In the genomic region with DNA sequence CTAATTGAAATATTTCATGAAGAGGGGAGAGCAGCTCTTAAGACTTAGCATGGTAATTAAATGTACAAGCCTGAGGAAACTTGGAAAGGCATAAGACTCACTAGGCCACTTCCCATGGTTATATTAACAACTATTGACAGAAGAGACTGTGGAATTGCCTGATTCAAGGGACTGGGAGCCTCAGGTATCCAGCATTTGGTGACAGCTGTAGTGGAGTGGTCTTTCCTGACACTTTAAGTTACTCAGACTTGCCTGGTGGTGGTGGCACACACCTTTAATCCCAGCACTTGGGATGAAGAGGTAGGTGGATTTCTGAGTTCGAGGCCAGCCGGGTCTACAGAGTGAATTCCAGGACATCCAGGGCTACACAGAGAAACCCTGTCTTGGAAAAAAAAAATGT, we compare ENCODE assay signal across 8 mouse cellular contexts. TPM values are rescaled to one million over a fixed set of nuclear protein-coding genes. Genes with fewer than 3 reads are reported as not detected.
A peak's percentile ranks its signal among the peaks of the same experiment; 100 is the strongest.
DNase-seq lines count a peak whose midpoint lies in the region; ATAC-seq and TF ChIP-seq lines count a peak whose summit lies in the region.

No protein-coding gene starts in this region.

- H3K27me3 ChIP-seq in neural tube, embryonic 11.5 days (ENCODE audit: control insufficient read depth, insufficient read depth, low read length), result no peaks in the 10 kb centered on the region
- no peaks in the 10 kb centered on the region for H3K27me3 ChIP-seq in liver, embryonic 14.5 days (ENCODE audit: control insufficient read depth, insufficient read depth, low read length)
- H3K27me3 ChIP-seq in stomach, postnatal 0 days (ENCODE audit: control insufficient read depth, insufficient read depth, low read length), result no peaks in the 10 kb centered on the region

- peak overlapping the region; percentile 98 for H3K27ac ChIP-seq in gastrocnemius, adult 2 months
- no peak overlapping the region for H3K27ac ChIP-seq in neural tube, embryonic 11.5 days (ENCODE audit: low read depth, low read length)
- no peak overlapping the region for H3K27ac ChIP-seq in liver, embryonic 14.5 days
- no peak overlapping the region for H3K27ac ChIP-seq in stomach, postnatal 0 days (replicated peaks)

- H3K9me3 ChIP-seq in neural tube, embryonic 11.5 days (ENCODE audit: control insufficient read depth, low read length), result no peaks in the 10 kb centered on the region
- peaks cover 2% of the 10 kb centered on the region for H3K9me3 ChIP-seq in liver, embryonic 14.5 days (ENCODE audit: control insufficient read depth, low read length)
- H3K9me3 ChIP-seq in stomach, postnatal 0 days (ENCODE audit: control insufficient read depth, low read length), result no peaks in the 10 kb centered on the region

- no peak overlapping the region for H3K9ac ChIP-seq in neural tube, embryonic 11.5 days (ENCODE audit: low read length)
- H3K9ac ChIP-seq in liver, embryonic 14.5 days (replicated peaks), result peak overlapping the region; percentile 86
- H3K9ac ChIP-seq in stomach, postnatal 0 days (ENCODE audit: low read length), result no peak overlapping the region

- peaks cover 8% of the 10 kb centered on the region; the same call in 1 of the 2 replicates for H3K4me1 ChIP-seq in neural tube, embryonic 11.5 days (ENCODE audit: control insufficient read depth, insufficient read depth, low read length)
- H3K4me1 ChIP-seq in liver, embryonic 14.5 days (replicated peaks; ENCODE audit: control insufficient read depth in 2 of 2, insufficient read depth in 2 of 2, low read length in 1 of 2), result peaks cover 21 to 22% of the 10 kb centered on the region in 2 experiments
- 0 out of 2 replicates have a peak, but pooled peaks cover 4% of the 10 kb centered on the region for H3K4me1 ChIP-seq in stomach, postnatal 0 days (replicated peaks; ENCODE audit: control insufficient read depth, insufficient read depth)

- peak overlapping the region; percentile 86 for H3K4me3 ChIP-seq in gastrocnemius, adult 2 months
- H3K4me3 ChIP-seq in neural tube, embryonic 11.5 days (ENCODE audit: low read depth, low read length), result no peak overlapping the region
- peak overlapping the region in 1 of 2 experiments; percentile 82; a peak in 2 of 4 replicates for H3K4me3 ChIP-seq in liver, embryonic 14.5 days (ENCODE audit: insufficient read depth in 1 of 2, low read depth in 2 of 2, low read length in 2 of 2)
- H3K4me3 ChIP-seq in stomach, postnatal 0 days (ENCODE audit: low read depth, low read length), result no peak overlapping the region

- DNase-seq in gastrocnemius, adult 2 months, result no peak
- DNase-seq in gastrocnemius, adult 8-10 months (ENCODE audit: low spot score in 2 of 2), result no peak
- no peak for DNase-seq in neural tube, embryonic 11.5 days (ENCODE audit: low spot score)
- DNase-seq in neural tube, embryonic 10.5 days (ENCODE audit: extremely low spot score, low spot score), result no peak
- DNase-seq in liver, embryonic 14.5 days (ENCODE audit: low read depth in 3 of 3, low spot score in 3 of 3), result no peak
- no peak for DNase-seq in stomach, postnatal 0 days (ENCODE audit: low spot score)
- no peak for DNase-seq in retina, embryonic 14.5 days (ENCODE audit: low spot score)
- DNase-seq in yolk sac, embryonic 10.5 days (ENCODE audit: low spot score), result no peak

- TF ChIP-seq EP300 in liver, embryonic 14.5 days (IDR thresholded peaks at IDR 0.05; ENCODE audit: low read depth), result no peak
- no peak for TF ChIP-seq EP300 in stomach, postnatal 0 days (optimal IDR thresholded peaks at IDR 0.05)

- H3K36me3 ChIP-seq in neural tube, embryonic 11.5 days (ENCODE audit: control insufficient read depth, insufficient read depth, low read length), result peaks cover 2% of the 10 kb centered on the region; the same call in 1 of the 2 replicates
- no peaks in the 10 kb centered on the region for H3K36me3 ChIP-seq in liver, embryonic 14.5 days (replicated peaks; ENCODE audit: control insufficient read depth, insufficient read depth, low read depth)
- H3K36me3 ChIP-seq in stomach, postnatal 0 days (ENCODE audit: control insufficient read depth, insufficient read depth, low read length), result no peaks in the 10 kb centered on the region

- ATAC-seq in neural tube, embryonic 11.5 days (ENCODE audit: insufficient read depth, low FRiP score, low TSS enrichment), result no peak
- ATAC-seq in liver, embryonic 14.5 days (ENCODE audit: insufficient read depth), result no peak
- no peak for ATAC-seq in stomach, postnatal 0 days (ENCODE audit: low FRiP score, low TSS enrichment)

- 100% methylated on average over 2 of the region's 2 CpGs for WGBS in neural tube, embryonic 11.5 days
- WGBS in liver, embryonic 14.5 days (ENCODE audit: insufficient replicate concordance), result 90% methylated on average over 2 of the region's 2 CpGs
- 93% methylated on average over 2 of the region's 2 CpGs for WGBS in stomach, postnatal 0 days

- no peak for TF ChIP-seq CTCF in gastrocnemius, adult 2 months (IDR thresholded peaks at IDR 0.05)
- no peak for TF ChIP-seq CTCF in liver, embryonic 14.5 days (IDR thresholded peaks at IDR 0.05; ENCODE audit: low read depth)
- no peak for TF ChIP-seq CTCF in stomach, postnatal 0 days (IDR thresholded peaks at IDR 0.05; ENCODE audit: low read depth)

- intact Hi-C loops in gastrocnemius, adult 2 months (cut with DNase I), result loop anchor here (5.0 kb wide), 2 partner anchors 115 to 155 kb away; partner anchors contain the start of genes Letm1 and Nsd2

- peak overlapping the region; percentile 69; the same call in 1 of the 2 replicates for H3K4me2 ChIP-seq in neural tube, embryonic 11.5 days (ENCODE audit: low read depth)
- H3K4me2 ChIP-seq in liver, embryonic 14.5 days (ENCODE audit: low read depth), result peak overlapping the region; percentile 93
- peak overlapping the region; percentile 67 for H3K4me2 ChIP-seq in stomach, postnatal 0 days (replicated peaks; ENCODE audit: low read depth)

RNA-seq across cellular contexts. Expression of gene Nelfa, which starts 1.0 kb away (rescaled TPM):
- 1 to 10 TPM; 7.1 to 8.2 TPM for total RNA-seq in gastrocnemius, adult 2 months (2021)
- 1 to 10 TPM; 5.7 to 7.0 (median 6.4) TPM for total RNA-seq in gastrocnemius, adult 8-10 months (2022)
- 68.4 and 71.5 TPM in 2 replicates for polyA plus RNA-seq in neural tube, embryonic 11.5 days (2014; fragmentation: Nextera tagmentation; extraction: Ambion mirVana)
- 20.2 and 22.6 TPM in 2 replicates for polyA plus RNA-seq in liver, embryonic 14.5 days (2012; rRNA removed)
- polyA plus RNA-seq in liver, embryonic 14.5 days (2014; fragmentation: Nextera tagmentation; extraction: Ambion mirVana), result 21.3 and 24.1 TPM in 2 replicates
- polyA plus RNA-seq in stomach, postnatal 0 days (2015; fragmentation: Nextera tagmentation; extraction: Ambion mirVana), result 20.4 and 20.5 TPM in 2 replicates

RNA-seq across cellular contexts. Expression of gene Gm1673, which starts 46.0 kb away (rescaled TPM):
- not detected for total RNA-seq in gastrocnemius, adult 2 months (2021)
- total RNA-seq in gastrocnemius, adult 8-10 months (2022), result not detected
- 199 TPM in 2 replicates for polyA plus RNA-seq in neural tube, embryonic 11.5 days (2014; fragmentation: Nextera tagmentation; extraction: Ambion mirVana)
- polyA plus RNA-seq in liver, embryonic 14.5 days (2012; rRNA removed), result 2.6 and 3.4 TPM in 2 replicates
- 1.7 and 2.7 TPM in 2 replicates for polyA plus RNA-seq in liver, embryonic 14.5 days (2014; fragmentation: Nextera tagmentation; extraction: Ambion mirVana)
- 27.7 and 28.5 TPM in 2 replicates for polyA plus RNA-seq in stomach, postnatal 0 days (2015; fragmentation: Nextera tagmentation; extraction: Ambion mirVana)

RNA-seq across cellular contexts. Expression of gene Nat8l, which starts 58.6 kb away (rescaled TPM):
- total RNA-seq in gastrocnemius, adult 2 months (2021), result under 1 TPM; 0.05 to 0.20 TPM
- under 1 TPM; 0.16 to 0.24 (median 0.20) TPM for total RNA-seq in gastrocnemius, adult 8-10 months (2022)
- 1.5 and 2.2 TPM in 2 replicates for polyA plus RNA-seq in neural tube, embryonic 11.5 days (2014; fragmentation: Nextera tagmentation; extraction: Ambion mirVana)
- polyA plus RNA-seq in liver, embryonic 14.5 days (2012; rRNA removed), result 0.15 and 0.17 TPM in 2 replicates
- polyA plus RNA-seq in liver, embryonic 14.5 days (2014; fragmentation: Nextera tagmentation; extraction: Ambion mirVana), result 0.04 and 0.05 TPM in 2 replicates
- 0.13 and 0.15 TPM in 2 replicates for polyA plus RNA-seq in stomach, postnatal 0 days (2015; fragmentation: Nextera tagmentation; extraction: Ambion mirVana)
